Mouse (Mus musculus) hindbrain, embryonic 11.5 days (tissue): ENCODE measurements around the gene Gm26558. TPM values are rescaled to one million over a fixed set of nuclear protein-coding genes. Genes with fewer than 3 reads are reported as not detected.

Experiments used
- ATAC-seq: fragments of 200-750 bp; cut with Nextera tagmentation; 2 replicates; pipeline ENCODE4 v1.8.0; 2017; ENCODE audit warnings: mild to moderate bottlenecking, moderate TSS enrichment, moderate library complexity; ENCODE audit not compliant: low FRiP score
- DNase-seq: peaks from one replicate; pipeline ENCODE4 v3.0.0-alpha.2; 2015; ENCODE audit warnings: low spot score
- H3K27ac ChIP-seq: fragments of 300-500 bp; sonication (generic); 2 replicates; pipeline ENCODE4 v1.5.1; 2014; ENCODE audit warnings: mild to moderate bottlenecking, low read depth, low read length
- H3K27me3 ChIP-seq: fragments of 300-500 bp; sonication (generic); 2 replicates; pipeline ENCODE4 v1.6.1; 2014; ENCODE audit warnings: mild to moderate bottlenecking, low read length, moderate library complexity, mixed read lengths; ENCODE audit not compliant: control insufficient read depth, insufficient read depth
- H3K36me3 ChIP-seq: fragments of 300-500 bp; sonication (generic); 2 replicates; pipeline ENCODE4 v1.6.1; 2014; ENCODE audit warnings: mild to moderate bottlenecking, low read length, moderate library complexity, mixed read lengths; ENCODE audit not compliant: control insufficient read depth, insufficient read depth
- H3K4me1 ChIP-seq: fragments of 300-500 bp; sonication (generic); replicated peaks from 2 replicates; pipeline ENCODE4 v1.6.1; 2014; ENCODE audit warnings: low read length, mixed read lengths; ENCODE audit not compliant: control insufficient read depth, insufficient read depth
- H3K4me2 ChIP-seq: fragments of 300-500 bp; sonication (generic); replicated peaks from 2 replicates; pipeline ENCODE4 v1.6.1; 2014; ENCODE audit warnings: mild to moderate bottlenecking, low read depth, low read length
- H3K4me3 ChIP-seq: fragments of 300-500 bp; sonication (generic); 2 replicates; pipeline ENCODE4 v1.5.1; 2014; ENCODE audit warnings: low read depth, low read length
- H3K9ac ChIP-seq: fragments of 300-500 bp; sonication (generic); 2 replicates; pipeline ENCODE4 v1.6.1; 2014; ENCODE audit warnings: low read depth, low read length
- H3K9me3 ChIP-seq: fragments of 300-500 bp; sonication (generic); 2 replicates; pipeline ENCODE4 v1.6.1; 2016; ENCODE audit warnings: low read length; ENCODE audit not compliant: control insufficient read depth
- WGBS: fragments of 180-500 bp; shearing (Covaris S2); extraction: QIAGEN DNeasy Blood & Tissue Kit; methylation state at CpG from one replicate; pipeline ENCODE4 v1.1.7; 2014; 5-methylcytosine and 5-hydroxymethylcytosine counted together
- polyA plus RNA-seq: library from polyadenylated mRNA; unstranded; fragments of >200 nt; fragmentation: Nextera tagmentation; extraction: Ambion mirVana; gene quantifications from 2 replicates; pipeline ENCODE4 v1.2.1, GENCODE M21; 2014

Gene Gm26558
- polyA plus RNA-seq, 1 experiment from 2014 or later, result 4.3 TPM

GRCm38 (mm10) chr2:70619232-70619835 lies 42.6 kb downstream of the Gm26558 start:
- Histone ChIP-seq H3K36me3 (no peaks in the 10 kb centered on the region), H3K9ac (no peak overlapping the region), H3K27ac (no peak overlapping the region), H3K4me1 (no peaks in the 10 kb centered on the region), H3K4me2 (no peak overlapping the region), H3K27me3 (no peaks in the 10 kb centered on the region), H3K4me3 (no peak overlapping the region), H3K9me3 (no peaks in the 10 kb centered on the region)
- DNase-seq (no peak), ATAC-seq (no peak)
- 87% methylated on average over 6 of the region's 6 CpGs for WGBS

- H3K9ac ChIP-seq, result no peak overlapping the region
- ATAC-seq (no peak), DNase-seq (no peak)
- no peak overlapping the region for H3K4me3 ChIP-seq
- no peak overlapping the region for H3K27ac ChIP-seq
- no peaks in the 10 kb centered on the region for H3K4me1 ChIP-seq
- no peak overlapping the region for H3K4me2 ChIP-seq
- H3K36me3 ChIP-seq, result no peaks in the 10 kb centered on the region
- WGBS, result 65% methylated on average over 3 of the region's 3 CpGs
- H3K9me3 ChIP-seq, result no peaks in the 10 kb centered on the region
- H3K27me3 ChIP-seq, result no peaks in the 10 kb centered on the region
Observed at GRCm38 (mm10) chr2:70616617-70617016, 45.3 kb downstream of the Gm26558 start.

GRCm38 (mm10) chr2:70616076-70616475 lies 45.8 kb downstream of the Gm26558 start:
- Histone ChIP-seq H3K36me3 (no peaks in the 10 kb centered on the region), H3K4me1 (no peaks in the 10 kb centered on the region), H3K4me2 (no peak overlapping the region), H3K9me3 (no peaks in the 10 kb centered on the region), H3K9ac (no peak overlapping the region), H3K27me3 (no peaks in the 10 kb centered on the region), H3K27ac (no peak overlapping the region), H3K4me3 (no peak overlapping the region)
- DNase-seq (no peak), ATAC-seq (no peak)
- WGBS, result 68% methylated on average over 2 of the region's 2 CpGs

GRCm38 (mm10) chr2:70614745-70615351 lies 47.1 kb downstream of the Gm26558 start:
- no peak for DNase-seq
- H3K4me1 ChIP-seq, result no peaks in the 10 kb centered on the region
- no peak overlapping the region for H3K27ac ChIP-seq
- no peaks in the 10 kb centered on the region for H3K36me3 ChIP-seq
- no peak overlapping the region for H3K4me2 ChIP-seq
- WGBS, result 86% methylated on average over 7 of the region's 7 CpGs
- no peaks in the 10 kb centered on the region for H3K27me3 ChIP-seq
- H3K9me3 ChIP-seq, result no peaks in the 10 kb centered on the region
- no peak overlapping the region for H3K9ac ChIP-seq
- H3K4me3 ChIP-seq, result no peak overlapping the region
- ATAC-seq, result no peak

Other genes starting within 250 kb of the Gm26558 start
- 2.7 and 3.3 TPM in 2 replicates for gene Sp5, start 187.2 kb downstream of the Gm26558 start, polyA plus RNA-seq
- gene Erich2, start 153.3 kb downstream of the Gm26558 start, polyA plus RNA-seq, result 1.2 and 2.1 TPM in 2 replicates
- gene Gad1, start 109.0 kb downstream of the Gm26558 start, polyA plus RNA-seq, result 11.8 and 16.6 TPM in 2 replicates
- 147 and 160 TPM in 2 replicates for gene Gorasp2, start 532 bp downstream of the Gm26558 start, polyA plus RNA-seq
- gene Tlk1, start 163.6 kb upstream of the Gm26558 start, polyA plus RNA-seq, result 36.8 and 45.4 TPM in 2 replicates